Mouse (Mus musculus): ENCODE measurements around the gene Zfp36. TPM values are rescaled to one million over a fixed set of nuclear protein-coding genes. Genes with fewer than 3 reads are reported as not detected.

The Zfp36 gene
- polyA plus RNA-seq, 1 experiment from 2014 or later, result 6.1 TPM

GRCm38 (mm10) chr7:28401942-28402341 lies 21.9 kb upstream of the Zfp36 start:
- H3K4me1 ChIP-seq (ENCODE audit: control insufficient read depth, insufficient read depth, low read length), result no peaks in the 10 kb centered on the region
- 82% methylated on average over 3 of the region's 3 CpGs for WGBS
- H3K27ac ChIP-seq (replicated peaks; ENCODE audit: low read depth, low read length), result no peak overlapping the region
- no peak for DNase-seq (ENCODE audit: low spot score)
- no peak overlapping the region for H3K9ac ChIP-seq (ENCODE audit: low read length)
- H3K9me3 ChIP-seq (ENCODE audit: control insufficient read depth, low read length), result no peaks in the 10 kb centered on the region
- H3K36me3 ChIP-seq (ENCODE audit: control insufficient read depth, insufficient read depth, low read length), result peaks cover 27% of the 10 kb centered on the region
- no peak overlapping the region for H3K4me3 ChIP-seq (ENCODE audit: low read depth, low read length)
- no peaks in the 10 kb centered on the region for H3K27me3 ChIP-seq (ENCODE audit: control insufficient read depth, insufficient read depth, low read length)
- ATAC-seq (ENCODE audit: insufficient number of reproducible peaks, low FRiP score, low TSS enrichment, low read depth), result no peak
- no peak overlapping the region for H3K4me2 ChIP-seq (ENCODE audit: low read depth, severe bottlenecking)

GRCm38 (mm10) chr7:28401030-28401429 lies 21.0 kb upstream of the Zfp36 start:
- Histone ChIP-seq H3K9me3 (ENCODE audit: control insufficient read depth, low read length) (no peaks in the 10 kb centered on the region), H3K9ac (ENCODE audit: low read length) (no peak overlapping the region), H3K27me3 (ENCODE audit: control insufficient read depth, insufficient read depth, low read length) (no peaks in the 10 kb centered on the region), H3K27ac (replicated peaks; ENCODE audit: low read depth, low read length) (no peak overlapping the region), H3K4me1 (ENCODE audit: control insufficient read depth, insufficient read depth, low read length) (no peaks in the 10 kb centered on the region), H3K4me3 (ENCODE audit: low read depth, low read length) (no peak overlapping the region), H3K36me3 (ENCODE audit: control insufficient read depth, insufficient read depth, low read length) (peaks cover 25% of the 10 kb centered on the region), H3K4me2 (ENCODE audit: low read depth, severe bottlenecking) (no peak overlapping the region)
- ATAC-seq (ENCODE audit: insufficient number of reproducible peaks, low FRiP score, low TSS enrichment, low read depth) (no peak), DNase-seq (ENCODE audit: low spot score) (no peak)
- WGBS, result 95% methylated on average over 1 of the region's 1 CpGs

- Histone ChIP-seq H3K4me2 (ENCODE audit: low read depth, severe bottlenecking) (no peak overlapping the region), H3K36me3 (ENCODE audit: control insufficient read depth, insufficient read depth, low read length) (peaks cover 24% of the 10 kb centered on the region), H3K4me1 (ENCODE audit: control insufficient read depth, insufficient read depth, low read length) (peaks cover under 1% of the 10 kb centered on the region; the same call in 1 of the 2 replicates), H3K9me3 (ENCODE audit: control insufficient read depth, low read length) (no peaks in the 10 kb centered on the region), H3K9ac (ENCODE audit: low read length) (no peak overlapping the region), H3K27ac (replicated peaks; ENCODE audit: low read depth, low read length) (no peak overlapping the region), H3K4me3 (ENCODE audit: low read depth, low read length) (no peak overlapping the region; the same call in 1 of the 2 replicates), H3K27me3 (ENCODE audit: control insufficient read depth, insufficient read depth, low read length) (no peaks in the 10 kb centered on the region)
- 92% methylated on average over 10 of the region's 10 CpGs for WGBS
- no peak for DNase-seq (ENCODE audit: low spot score)
- ATAC-seq (ENCODE audit: insufficient number of reproducible peaks, low FRiP score, low TSS enrichment, low read depth), result no peak
Measured at GRCm38 (mm10) chr7:28398696-28399340, 18.8 kb upstream of the Zfp36 start.

- no peak for ATAC-seq (ENCODE audit: insufficient number of reproducible peaks, low FRiP score, low TSS enrichment, low read depth)
- Histone ChIP-seq H3K4me2 (ENCODE audit: low read depth, severe bottlenecking) (no peak overlapping the region), H3K4me1 (ENCODE audit: control insufficient read depth, insufficient read depth, low read length) (peaks cover 6% of the 10 kb centered on the region; the same call in 1 of the 2 replicates), H3K4me3 (ENCODE audit: low read depth, low read length) (no peak overlapping the region), H3K27me3 (ENCODE audit: control insufficient read depth, insufficient read depth, low read length) (no peaks in the 10 kb centered on the region), H3K36me3 (ENCODE audit: control insufficient read depth, insufficient read depth, low read length) (peaks cover 18% of the 10 kb centered on the region), H3K27ac (replicated peaks; ENCODE audit: low read depth, low read length) (no peak overlapping the region), H3K9ac (ENCODE audit: low read length) (no peak overlapping the region), H3K9me3 (ENCODE audit: control insufficient read depth, low read length) (no peaks in the 10 kb centered on the region)
- WGBS, result 66% methylated on average over 3 of the region's 3 CpGs
- no peak for DNase-seq (ENCODE audit: low spot score)
Measured at GRCm38 (mm10) chr7:28398000-28398399, 17.9 kb upstream of the Zfp36 start.

GRCm38 (mm10) chr7:28395425-28395824 lies 15.4 kb upstream of the Zfp36 start:
- peaks cover 9% of the 10 kb centered on the region for H3K36me3 ChIP-seq (ENCODE audit: control insufficient read depth, insufficient read depth, low read length)
- ATAC-seq (ENCODE audit: insufficient number of reproducible peaks, low FRiP score, low TSS enrichment, low read depth), result no peak
- no peaks in the 10 kb centered on the region for H3K27me3 ChIP-seq (ENCODE audit: control insufficient read depth, insufficient read depth, low read length)
- no peak overlapping the region for H3K4me3 ChIP-seq (ENCODE audit: low read depth, low read length)
- H3K27ac ChIP-seq (replicated peaks; ENCODE audit: low read depth, low read length), result no peak overlapping the region
- no peak for DNase-seq (ENCODE audit: low spot score)
- no peaks in the 10 kb centered on the region for H3K9me3 ChIP-seq (ENCODE audit: control insufficient read depth, low read length)
- WGBS, result 94% methylated on average over 4 of the region's 4 CpGs
- no peak overlapping the region for H3K4me2 ChIP-seq (ENCODE audit: low read depth, severe bottlenecking)
- no peak overlapping the region for H3K9ac ChIP-seq (ENCODE audit: low read length)
- peaks cover 6% of the 10 kb centered on the region; the same call in 1 of the 2 replicates for H3K4me1 ChIP-seq (ENCODE audit: control insufficient read depth, insufficient read depth, low read length)

- Histone ChIP-seq H3K9me3 (ENCODE audit: control insufficient read depth, low read length) (no peaks in the 10 kb centered on the region), H3K27ac (replicated peaks; ENCODE audit: low read depth, low read length) (peak overlapping the region; percentile 39; the same call in 1 of the 2 replicates), H3K27me3 (ENCODE audit: control insufficient read depth, insufficient read depth, low read length) (no peaks in the 10 kb centered on the region), H3K4me3 (ENCODE audit: low read depth, low read length) (peak overlapping the region; percentile 90), H3K4me1 (ENCODE audit: control insufficient read depth, insufficient read depth, low read length) (peaks cover 6% of the 10 kb centered on the region; the same call in 1 of the 2 replicates), H3K9ac (ENCODE audit: low read length) (peak overlapping the region; percentile 74), H3K4me2 (ENCODE audit: low read depth, severe bottlenecking) (peak overlapping the region; percentile 88), H3K36me3 (ENCODE audit: control insufficient read depth, insufficient read depth, low read length) (peaks cover 15% of the 10 kb centered on the region)
- no peak for DNase-seq (ENCODE audit: low spot score)
- WGBS, result 5% methylated on average over 22 of the region's 22 CpGs
- ATAC-seq (ENCODE audit: insufficient number of reproducible peaks, low FRiP score, low TSS enrichment, low read depth), result no peak; the same call in 1 of the 2 replicates
Measured at GRCm38 (mm10) chr7:28393272-28393951, 13.4 kb upstream of the Zfp36 start.

GRCm38 (mm10) chr7:28392429-28393271 lies 12.6 kb upstream of the Zfp36 start, which contains the start of the genes Med29 and Paf1:
Gene Med29 (minus strand): TSS chr7:28392708.
Gene Paf1 (plus strand): TSS chr7:28392951.
- under 1% methylated on average over 58 of the region's 58 CpGs for WGBS
- peak within 1 kb of the TSS; percentile 88 for H3K4me2 ChIP-seq (ENCODE audit: low read depth, severe bottlenecking)
- peak within 1 kb of the TSS; percentile 74 for H3K9ac ChIP-seq (ENCODE audit: low read length)
- H3K27me3 ChIP-seq (ENCODE audit: control insufficient read depth, insufficient read depth, low read length), result no peaks in the 10 kb centered on the region
- DNase-seq (ENCODE audit: low spot score) (peak; percentile 94), ATAC-seq (ENCODE audit: insufficient number of reproducible peaks, low FRiP score, low TSS enrichment, low read depth) (peak; percentile 97)
- peaks cover 13% of the 10 kb centered on the region for H3K36me3 ChIP-seq (ENCODE audit: control insufficient read depth, insufficient read depth, low read length)
- H3K4me1 ChIP-seq (ENCODE audit: control insufficient read depth, insufficient read depth, low read length), result peaks cover 6% of the 10 kb centered on the region; the same call in 1 of the 2 replicates
- no peaks in the 10 kb centered on the region for H3K9me3 ChIP-seq (ENCODE audit: control insufficient read depth, low read length)
- peak within 1 kb of the TSS; percentile 90 for H3K4me3 ChIP-seq (ENCODE audit: low read depth, low read length)
- peak within 1 kb of the TSS; percentile 39; the same call in 1 of the 2 replicates for H3K27ac ChIP-seq (replicated peaks; ENCODE audit: low read depth, low read length)

GRCm38 (mm10) chr7:28390331-28390730 lies 10.3 kb upstream of the Zfp36 start:
- DNase-seq (ENCODE audit: low spot score), result no peak
- Histone ChIP-seq H3K4me1 (ENCODE audit: control insufficient read depth, insufficient read depth, low read length) (peaks cover 6% of the 10 kb centered on the region; the same call in 1 of the 2 replicates), H3K27ac (replicated peaks; ENCODE audit: low read depth, low read length) (no peak overlapping the region), H3K4me2 (ENCODE audit: low read depth, severe bottlenecking) (no peak overlapping the region), H3K9ac (ENCODE audit: low read length) (no peak overlapping the region), H3K27me3 (ENCODE audit: control insufficient read depth, insufficient read depth, low read length) (no peaks in the 10 kb centered on the region), H3K36me3 (ENCODE audit: control insufficient read depth, insufficient read depth, low read length) (peaks cover 13% of the 10 kb centered on the region), H3K4me3 (ENCODE audit: low read depth, low read length) (no peak overlapping the region), H3K9me3 (ENCODE audit: control insufficient read depth, low read length) (no peaks in the 10 kb centered on the region)
- WGBS, result 96% methylated on average over 3 of the region's 3 CpGs
- no peak for ATAC-seq (ENCODE audit: insufficient number of reproducible peaks, low FRiP score, low TSS enrichment, low read depth)

Data from limb, embryonic 11.5 days (tissue).